Mouse (Mus musculus): Measurements from ENCODE around the gene Rnd1. TPM values are rescaled to one million over a fixed set of nuclear protein-coding genes. Genes with fewer than 3 reads are reported as not detected.

Gene Rnd1
- polyA plus RNA-seq, 1 experiment from 2014 or later, result 6.3 TPM

GRCm38 (mm10) chr15:98633822-98634470 lies 43.3 kb downstream of the Rnd1 start:
- WGBS, result under 1% methylated on average over 24 of the region's 25 CpGs
- Histone ChIP-seq H3K27ac (peak overlapping the region; percentile 97), H3K9ac (peak overlapping the region; percentile 92), H3K9me3 (replicated peaks) (no peaks in the 10 kb centered on the region), H3K36me3 (ENCODE audit: poor library complexity, severe bottlenecking) (peaks cover 2% of the 10 kb centered on the region; the same call in 1 of the 2 replicates), H3K4me3 (peak overlapping the region; percentile 72), H3K4me2 (peak overlapping the region; percentile 88), H3K4me1 (peaks cover 67% of the 10 kb centered on the region), H3K27me3 (peaks cover 41% of the 10 kb centered on the region)
- no peak; the same call in 1 of the 2 replicates for ATAC-seq

- peak overlapping the region; percentile 88 for H3K4me2 ChIP-seq
- H3K27ac ChIP-seq, result peak overlapping the region; percentile 2; the same call in 1 of the 2 replicates
- ATAC-seq, result no peak
- WGBS, result 1% methylated on average over 4 of the region's 4 CpGs
- H3K4me3 ChIP-seq, result peak overlapping the region; percentile 72
- peak overlapping the region; percentile 92 for H3K9ac ChIP-seq
- peaks cover 50% of the 10 kb centered on the region for H3K27me3 ChIP-seq
- no peaks in the 10 kb centered on the region; the same call in 1 of the 2 replicates for H3K36me3 ChIP-seq (ENCODE audit: poor library complexity, severe bottlenecking)
- H3K9me3 ChIP-seq (replicated peaks), result no peaks in the 10 kb centered on the region
- peaks cover 77% of the 10 kb centered on the region for H3K4me1 ChIP-seq
Observed at GRCm38 (mm10) chr15:98632921-98633320, 44.3 kb downstream of the Rnd1 start.

GRCm38 (mm10) chr15:98632107-98632744 lies 45.0 kb downstream of the Rnd1 start:
- Histone ChIP-seq H3K4me3 (peak overlapping the region; percentile 72), H3K4me1 (peaks cover 70% of the 10 kb centered on the region), H3K36me3 (ENCODE audit: poor library complexity, severe bottlenecking) (no peaks in the 10 kb centered on the region; the same call in 1 of the 2 replicates), H3K9me3 (replicated peaks) (no peaks in the 10 kb centered on the region), H3K27ac (peak overlapping the region; percentile 76), H3K9ac (peak overlapping the region; percentile 92), H3K4me2 (peak overlapping the region; percentile 88), H3K27me3 (peaks cover 50% of the 10 kb centered on the region)
- ATAC-seq, result peak; percentile 52
- WGBS, result 2% methylated on average over 25 of the region's 25 CpGs

- no peaks in the 10 kb centered on the region for H3K9me3 ChIP-seq (replicated peaks)
- peak overlapping the region; percentile 72 for H3K4me3 ChIP-seq
- H3K27me3 ChIP-seq, result peaks cover 50% of the 10 kb centered on the region
- peaks cover 63% of the 10 kb centered on the region for H3K4me1 ChIP-seq
- H3K9ac ChIP-seq, result peak overlapping the region; percentile 92
- peak; percentile 2; the same call in 1 of the 2 replicates for ATAC-seq
- no peak overlapping the region for H3K27ac ChIP-seq
- peak overlapping the region; percentile 88 for H3K4me2 ChIP-seq
- 0% methylated on average over 18 of the region's 18 CpGs for WGBS
- H3K36me3 ChIP-seq (ENCODE audit: poor library complexity, severe bottlenecking), result no peaks in the 10 kb centered on the region; the same call in 1 of the 2 replicates
Observed at GRCm38 (mm10) chr15:98631493-98631892, 45.8 kb downstream of the Rnd1 start.

GRCm38 (mm10) chr15:98630540-98630939 lies 46.7 kb downstream of the Rnd1 start, which contains the start of gene Cacnb3:
Cacnb3 (plus strand) TSS chr15:98630840.
- ATAC-seq, result no peak
- Histone ChIP-seq H3K4me2 (peak within 1 kb of the TSS; percentile 88), H3K36me3 (ENCODE audit: poor library complexity, severe bottlenecking) (no peaks in the 10 kb centered on the region), H3K4me1 (peaks cover 53% of the 10 kb centered on the region), H3K9me3 (replicated peaks) (no peaks in the 10 kb centered on the region), H3K27me3 (peaks cover 50% of the 10 kb centered on the region), H3K4me3 (peak within 1 kb of the TSS; percentile 72), H3K27ac (no peak within 1 kb of the TSS), H3K9ac (peak within 1 kb of the TSS; percentile 92)
- 48% methylated on average over 4 of the region's 4 CpGs for WGBS

DNA sequence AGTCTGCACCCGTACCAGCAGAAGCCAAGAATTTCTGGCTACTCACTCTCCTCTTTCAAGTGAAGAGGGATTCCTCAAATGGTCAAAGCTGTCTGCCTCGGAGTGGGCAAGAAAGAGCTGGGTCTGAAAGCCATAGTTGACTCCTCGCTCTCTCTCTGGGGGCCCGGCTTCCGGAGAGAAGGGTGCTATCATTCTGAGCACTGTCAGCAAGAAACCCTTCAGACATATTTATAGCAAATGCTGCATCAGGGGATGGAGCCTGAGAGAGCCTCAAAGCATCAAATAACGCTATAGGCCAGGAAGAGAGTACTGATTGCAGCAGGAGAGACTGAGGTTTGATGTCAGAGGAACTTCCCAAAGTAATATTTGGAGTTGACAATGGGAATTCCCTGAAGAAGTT lies 47.8 kb downstream of the Rnd1 start:
- H3K4me1 ChIP-seq, result peaks cover 49% of the 10 kb centered on the region
- peaks cover 50% of the 10 kb centered on the region for H3K27me3 ChIP-seq
- no peaks in the 10 kb centered on the region for H3K9me3 ChIP-seq (replicated peaks)
- H3K36me3 ChIP-seq (ENCODE audit: poor library complexity, severe bottlenecking), result no peaks in the 10 kb centered on the region
- H3K9ac ChIP-seq, result no peak overlapping the region
- H3K4me2 ChIP-seq, result no peak overlapping the region
- no peak overlapping the region for H3K4me3 ChIP-seq
- ATAC-seq, result no peak
- WGBS, result 62% methylated on average over 6 of the region's 6 CpGs
- no peak overlapping the region for H3K27ac ChIP-seq

DNA sequence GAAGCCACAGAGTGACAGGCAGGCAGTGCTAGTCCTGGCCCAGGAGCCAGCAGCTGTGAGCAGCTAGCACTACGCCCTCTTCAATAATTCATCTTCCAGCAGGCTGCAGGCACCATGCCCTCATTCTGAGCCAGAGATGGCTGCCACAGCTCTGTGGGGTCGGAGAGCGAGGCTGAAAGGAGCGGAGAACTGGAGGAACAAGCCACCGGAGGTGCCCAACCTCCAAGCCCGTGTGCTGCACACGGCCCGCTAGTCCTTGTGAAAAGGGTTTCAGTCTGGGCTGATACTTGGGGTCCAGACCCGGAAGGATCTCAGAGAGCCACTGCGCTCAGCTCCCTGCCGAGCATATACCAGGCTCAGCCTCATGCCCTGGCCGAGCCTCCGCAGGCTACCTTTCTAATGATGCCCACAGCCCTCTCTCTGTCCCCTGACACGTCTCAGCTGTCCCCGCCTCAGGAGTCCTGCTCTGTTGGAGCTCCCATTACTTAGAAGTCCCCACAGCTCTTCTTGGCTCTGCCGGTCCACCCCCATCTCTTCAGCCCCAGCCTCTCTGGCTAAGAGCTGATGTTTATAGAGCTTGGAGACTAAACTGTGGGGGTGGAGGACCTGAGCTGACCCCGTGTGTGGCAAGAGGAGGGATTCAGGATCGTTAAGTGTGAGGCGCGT lies 48.5 kb downstream of the Rnd1 start:
- Histone ChIP-seq H3K36me3 (ENCODE audit: poor library complexity, severe bottlenecking) (no peaks in the 10 kb centered on the region), H3K27me3 (peaks cover 50% of the 10 kb centered on the region), H3K4me3 (peak overlapping the region; percentile 12; the same call in 1 of the 2 replicates), H3K27ac (peak overlapping the region; percentile 28), H3K4me1 (peaks cover 44% of the 10 kb centered on the region), H3K9me3 (replicated peaks) (no peaks in the 10 kb centered on the region), H3K4me2 (peak overlapping the region; percentile 50), H3K9ac (peak overlapping the region; percentile 52)
- ATAC-seq, result no peak
- WGBS, result 8% methylated on average over 20 of the region's 20 CpGs

DNA sequence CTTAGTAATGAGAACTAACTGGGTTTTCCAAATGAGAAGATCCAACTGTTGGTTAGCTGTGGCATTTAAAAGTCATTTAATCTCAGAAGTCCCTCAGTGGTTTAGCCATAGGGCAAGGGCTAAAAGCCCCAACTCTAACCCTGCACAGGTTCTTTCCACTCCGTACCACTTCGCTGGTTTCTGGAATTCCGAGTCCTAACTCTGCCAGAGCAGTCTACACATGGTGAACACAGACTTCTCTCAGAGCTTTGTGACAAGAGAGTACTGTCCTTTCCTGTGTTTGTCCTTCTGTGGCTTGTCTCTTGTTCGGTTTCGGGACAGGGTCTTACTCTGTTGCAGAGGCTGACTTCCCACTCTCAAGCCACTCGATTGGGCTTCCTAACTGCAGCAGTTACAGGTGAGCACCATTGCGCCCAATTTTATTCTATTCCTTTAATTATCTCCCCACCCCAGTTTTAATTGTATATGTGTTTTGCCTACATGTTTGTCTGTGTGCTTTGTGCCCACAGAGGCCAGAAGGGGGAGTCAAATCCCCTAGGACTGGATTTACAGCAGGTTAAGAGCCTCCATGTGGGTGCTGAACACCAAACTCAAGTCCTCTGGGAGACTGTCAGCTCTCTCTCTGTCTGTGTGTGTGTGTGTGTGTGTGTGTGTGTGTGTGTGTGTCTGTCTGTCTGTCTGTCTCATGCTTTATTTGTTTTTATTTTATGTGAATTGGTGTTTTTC lies 50.6 kb downstream of the Rnd1 start:
- Histone ChIP-seq H3K9ac (no peak overlapping the region), H3K9me3 (replicated peaks) (no peaks in the 10 kb centered on the region), H3K4me2 (no peak overlapping the region), H3K36me3 (ENCODE audit: poor library complexity, severe bottlenecking) (no peaks in the 10 kb centered on the region), H3K27me3 (peaks cover 50% of the 10 kb centered on the region), H3K27ac (no peak overlapping the region), H3K4me3 (no peak overlapping the region), H3K4me1 (peaks cover 34% of the 10 kb centered on the region)
- ATAC-seq, result no peak
- 80% methylated on average over 7 of the region's 7 CpGs for WGBS

GRCm38 (mm10) chr15:98626078-98626477 lies 51.2 kb downstream of the Rnd1 start:
- no peak overlapping the region for H3K9ac ChIP-seq
- H3K36me3 ChIP-seq (ENCODE audit: poor library complexity, severe bottlenecking), result no peaks in the 10 kb centered on the region
- 21% methylated on average over 8 of the region's 8 CpGs for WGBS
- no peaks in the 10 kb centered on the region for H3K9me3 ChIP-seq (replicated peaks)
- H3K4me2 ChIP-seq, result no peak overlapping the region
- peaks cover 44% of the 10 kb centered on the region for H3K27me3 ChIP-seq
- peaks cover 29% of the 10 kb centered on the region for H3K4me1 ChIP-seq
- ATAC-seq, result no peak
- H3K27ac ChIP-seq, result no peak overlapping the region
- H3K4me3 ChIP-seq, result no peak overlapping the region

DNA sequence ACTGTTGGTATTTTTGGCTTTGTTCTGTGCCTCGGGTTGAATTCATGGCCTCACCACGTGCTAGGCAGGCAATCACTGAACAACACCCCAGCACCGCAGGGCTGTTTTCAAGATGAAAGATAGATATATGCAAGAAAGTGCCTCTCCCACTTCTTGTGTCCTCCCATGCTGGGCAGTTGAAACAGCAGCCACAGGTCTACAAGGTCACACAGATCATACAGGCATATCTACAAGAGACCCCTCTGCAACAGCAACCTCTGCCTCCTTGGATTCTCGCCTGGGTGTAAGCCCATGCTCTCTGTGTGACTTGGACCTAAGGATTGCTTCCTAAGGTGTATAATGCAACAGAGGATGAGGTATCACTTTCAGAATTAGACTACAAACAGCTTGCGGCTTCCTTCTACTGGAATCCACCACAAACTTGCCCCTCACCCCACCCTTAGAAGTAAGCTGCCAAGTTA lies 53.9 kb downstream of the Rnd1 start:
- H3K9ac ChIP-seq, result no peak overlapping the region
- no peak overlapping the region for H3K4me3 ChIP-seq
- no peak overlapping the region for H3K27ac ChIP-seq
- no peaks in the 10 kb centered on the region for H3K36me3 ChIP-seq (ENCODE audit: poor library complexity, severe bottlenecking)
- peaks cover 20% of the 10 kb centered on the region; the same call in 1 of the 2 replicates for H3K27me3 ChIP-seq
- no peak for ATAC-seq
- H3K9me3 ChIP-seq (replicated peaks), result no peaks in the 10 kb centered on the region
- peaks cover 16% of the 10 kb centered on the region for H3K4me1 ChIP-seq
- no peak overlapping the region for H3K4me2 ChIP-seq
- 52% methylated on average over 5 of the region's 5 CpGs for WGBS

DNA sequence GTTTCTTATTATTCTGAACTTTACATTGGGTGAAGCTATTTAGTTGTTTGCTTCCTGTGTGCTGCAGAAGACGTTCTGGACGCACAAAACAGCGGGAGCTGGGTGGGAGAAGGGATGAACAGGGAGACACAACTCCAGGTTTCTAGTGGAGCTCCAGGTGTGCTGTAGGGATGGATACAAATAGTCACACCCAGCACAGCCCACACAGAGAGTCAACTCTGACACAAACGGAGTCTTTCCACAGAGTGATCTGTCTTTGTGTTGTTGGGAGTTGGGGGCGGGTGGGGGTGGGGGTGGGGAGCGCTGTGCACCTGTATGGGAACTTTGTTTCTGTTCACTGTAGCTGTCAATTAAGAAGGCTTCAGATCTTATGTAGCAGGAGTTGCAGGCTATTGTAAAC lies 54.5 kb downstream of the Rnd1 start:
- Histone ChIP-seq H3K27ac (no peak overlapping the region), H3K9ac (no peak overlapping the region), H3K4me1 (peaks cover 12% of the 10 kb centered on the region), H3K9me3 (replicated peaks) (no peaks in the 10 kb centered on the region), H3K27me3 (peaks cover 19% of the 10 kb centered on the region; the same call in 1 of the 2 replicates), H3K4me3 (no peak overlapping the region), H3K4me2 (no peak overlapping the region), H3K36me3 (ENCODE audit: poor library complexity, severe bottlenecking) (no peaks in the 10 kb centered on the region)
- WGBS, result 19% methylated on average over 6 of the region's 6 CpGs
- ATAC-seq, result no peak

Measured in forebrain, embryonic 13.5 days (tissue).